Mouse (Mus musculus) liver, embryonic 15.5 days (tissue): ENCODE results near the gene Cobl. TPM values are rescaled to one million over a fixed set of nuclear protein-coding genes. Genes with fewer than 3 reads are reported as not detected.
A peak's percentile ranks its signal among the peaks of the same experiment; 100 is the strongest.

Experiments used
- ATAC-seq: fragments of 200-750 bp; cut with Nextera tagmentation; 2 replicates; pipeline ENCODE4 v1.8.0; 2017; ENCODE audit warnings: moderate number of reproducible peaks, mild to moderate bottlenecking, moderate library complexity; ENCODE audit not compliant: insufficient read depth
- H3K27ac ChIP-seq: fragments of 300-500 bp; sonication (generic); replicated peaks from 2 replicates; pipeline ENCODE4 v1.5.1; 2015; ENCODE audit warnings: mild to moderate bottlenecking, inconsistent platforms
- H3K27me3 ChIP-seq: fragments of 300-500 bp; sonication (generic); 2 replicates; pipeline ENCODE4 v1.6.1; 2015; ENCODE audit warnings: mild to moderate bottlenecking, inconsistent platforms
- H3K36me3 ChIP-seq: fragments of 300-500 bp; sonication (generic); replicated peaks from 2 replicates; pipeline ENCODE4 v1.6.1; 2015; ENCODE audit warnings: moderate library complexity, mild to moderate bottlenecking, inconsistent platforms
- H3K4me1 ChIP-seq: fragments of 300-500 bp; sonication (generic); replicated peaks from 2 replicates; pipeline ENCODE4 v1.6.1; 2015; ENCODE audit warnings: inconsistent platforms
- H3K4me2 ChIP-seq: fragments of 300-500 bp; sonication (generic); 2 replicates; pipeline ENCODE4 v1.6.1; 2015; ENCODE audit warnings: moderate library complexity, mild to moderate bottlenecking, inconsistent platforms
- H3K4me3 ChIP-seq: fragments of 300-500 bp; sonication (generic); replicated peaks from 2 replicates; pipeline ENCODE4 v1.5.1; 2015; ENCODE audit warnings: mild to moderate bottlenecking, inconsistent platforms
- H3K9ac ChIP-seq: fragments of 300-500 bp; sonication (generic); 2 replicates; pipeline ENCODE4 v1.6.1; 2015; ENCODE audit warnings: moderate library complexity, mild to moderate bottlenecking, inconsistent platforms
- H3K9me3 ChIP-seq: fragments of 300-500 bp; sonication (generic); replicated peaks from 2 replicates; pipeline ENCODE4 v1.6.1; 2016; ENCODE audit warnings: inconsistent platforms
- WGBS: fragments of 180-500 bp; shearing (Covaris S2); methylation state at CpG from one replicate; pipeline ENCODE4 v1.1.7; 2015; ENCODE audit warnings: mixed read lengths; ENCODE audit not compliant: insufficient replicate concordance; 5-methylcytosine and 5-hydroxymethylcytosine counted together
- polyA plus RNA-seq: library from polyadenylated mRNA; unstranded; fragments of >200 nt; fragmentation: Nextera tagmentation; extraction: Ambion mirVana; gene quantifications from 2 replicates; pipeline ENCODE4 v1.2.1, GENCODE M21; 2015

Gene Cobl
- polyA plus RNA-seq, 1 experiment from 2014 or later, result 3.2 TPM

DNA sequence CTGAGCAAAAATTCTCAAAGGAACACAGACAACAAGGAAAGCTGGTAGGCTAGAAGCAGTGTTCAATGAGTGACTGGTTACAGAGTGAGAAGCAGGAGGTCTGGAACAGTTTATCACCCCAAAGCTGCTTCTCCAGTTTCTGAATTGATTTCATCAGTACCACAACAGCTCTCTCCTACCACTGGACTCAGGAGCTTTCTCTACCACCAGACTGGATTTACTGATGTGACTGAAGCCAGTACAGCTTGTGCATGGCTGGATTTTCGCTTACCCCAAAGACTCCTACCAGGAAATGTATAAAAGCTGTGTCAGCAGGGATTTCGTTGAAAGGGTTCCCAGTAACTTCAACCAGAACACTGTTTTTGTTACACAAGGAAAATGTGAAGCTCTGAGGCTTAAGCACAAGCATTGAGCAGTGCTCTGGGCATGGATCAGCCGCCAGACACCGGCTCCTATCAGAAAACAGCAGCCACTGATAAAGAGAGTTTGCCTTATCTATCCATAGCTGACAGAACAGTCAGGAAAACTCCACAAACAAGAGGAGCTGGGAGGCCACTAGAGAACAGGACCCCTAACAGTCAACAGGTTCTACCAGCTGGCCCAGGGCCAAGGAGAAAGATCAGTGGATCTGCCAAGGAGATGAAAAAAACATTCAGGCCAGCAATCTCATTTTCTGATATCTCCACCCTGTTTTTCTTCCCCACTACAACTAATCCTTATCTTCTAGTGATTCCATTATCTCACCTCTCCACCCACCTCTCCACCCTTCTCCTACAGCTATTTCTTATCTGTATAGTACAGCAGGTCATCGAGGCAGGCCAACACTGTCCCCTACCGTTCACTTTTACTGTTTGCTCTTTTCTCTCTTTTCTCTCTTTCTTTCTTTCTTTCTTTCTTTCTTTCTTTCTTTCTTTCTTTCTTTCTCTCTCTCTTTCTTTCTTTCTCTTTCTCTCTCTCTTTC is 259.3 kb downstream of the Cobl start:
- 16% methylated on average over 6 of the region's 6 CpGs for WGBS
- peak; percentile 93 for ATAC-seq
- Histone ChIP-seq H3K9ac (no peak overlapping the region), H3K36me3 (no peaks in the 10 kb centered on the region), H3K4me1 (peaks cover 25% of the 10 kb centered on the region), H3K27me3 (no peaks in the 10 kb centered on the region; the same call in 1 of the 2 replicates), H3K27ac (peak overlapping the region; percentile 49), H3K4me3 (no peak overlapping the region), H3K9me3 (no peaks in the 10 kb centered on the region), H3K4me2 (peak overlapping the region; percentile 39)

DNA sequence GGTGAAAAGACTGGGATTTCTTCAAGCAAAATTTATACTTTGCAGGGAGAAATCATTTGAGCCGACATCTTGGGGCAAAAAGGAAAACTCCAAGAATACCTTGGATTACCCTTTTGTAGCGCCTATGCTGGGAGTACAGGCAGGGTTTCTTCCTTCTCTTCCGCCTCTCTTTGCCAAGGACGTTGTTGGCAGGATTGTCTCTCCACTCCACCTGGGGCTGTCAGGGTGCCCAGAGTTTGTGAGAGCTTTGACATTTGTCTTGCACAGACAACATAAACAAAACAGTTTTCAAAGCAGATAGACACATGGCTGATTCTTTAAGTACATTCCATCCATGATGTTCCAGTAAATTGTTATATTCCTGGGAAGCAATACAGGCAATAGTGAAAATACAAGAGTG is 265.3 kb downstream of the Cobl start:
- no peaks in the 10 kb centered on the region for H3K36me3 ChIP-seq
- no peak overlapping the region for H3K9ac ChIP-seq
- ATAC-seq, result no peak
- H3K27me3 ChIP-seq, result no peaks in the 10 kb centered on the region; the same call in none of the 2 replicates
- no peak overlapping the region for H3K4me3 ChIP-seq
- H3K9me3 ChIP-seq, result no peaks in the 10 kb centered on the region
- 62% methylated on average over 4 of the region's 4 CpGs for WGBS
- no peaks in the 10 kb centered on the region for H3K4me1 ChIP-seq
- H3K4me2 ChIP-seq, result no peak overlapping the region
- no peak overlapping the region for H3K27ac ChIP-seq

DNA sequence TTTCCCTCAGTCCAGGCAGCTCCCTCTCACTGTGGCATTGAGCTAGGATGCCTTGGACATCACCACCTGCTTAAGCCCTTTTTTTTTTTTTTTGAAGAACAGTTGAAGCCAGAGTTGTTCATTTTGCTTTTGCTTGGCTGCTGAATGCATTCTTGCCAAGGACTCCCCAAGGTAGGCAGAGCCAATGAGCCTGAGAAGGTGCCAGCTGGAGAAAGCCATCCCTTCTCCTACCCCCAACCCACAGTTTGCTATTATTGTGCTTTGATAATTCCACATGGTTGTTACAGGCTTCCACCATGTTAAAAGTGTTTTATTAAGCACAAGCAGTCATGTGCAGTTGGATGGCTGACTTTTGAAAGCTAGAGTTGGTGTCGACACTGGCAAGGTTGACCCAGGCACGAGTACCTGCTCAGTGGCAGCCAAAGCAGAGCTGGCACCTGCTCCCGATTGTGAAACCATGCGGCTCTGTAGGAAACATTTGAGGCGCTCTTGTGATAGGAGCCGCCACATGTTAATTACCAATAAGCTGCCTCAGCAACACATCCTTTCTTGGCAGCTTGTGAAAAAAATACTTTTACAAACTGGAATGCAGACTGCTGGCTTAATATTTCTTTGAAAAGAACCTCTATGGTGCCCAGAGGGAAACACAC is 265.9 kb downstream of the Cobl start:
- Histone ChIP-seq H3K36me3 (no peaks in the 10 kb centered on the region), H3K4me3 (no peak overlapping the region), H3K27me3 (no peaks in the 10 kb centered on the region; the same call in none of the 2 replicates), H3K4me2 (no peak overlapping the region), H3K9me3 (no peaks in the 10 kb centered on the region), H3K9ac (no peak overlapping the region), H3K27ac (no peak overlapping the region), H3K4me1 (no peaks in the 10 kb centered on the region)
- WGBS, result 62% methylated on average over 6 of the region's 6 CpGs
- ATAC-seq, result no peak

GRCm38 (mm10) chr11:12198017-12198416 is 266.7 kb downstream of the Cobl start:
- Histone ChIP-seq H3K27ac (no peak overlapping the region), H3K4me3 (no peak overlapping the region), H3K36me3 (no peaks in the 10 kb centered on the region), H3K9me3 (no peaks in the 10 kb centered on the region), H3K4me2 (no peak overlapping the region), H3K27me3 (no peaks in the 10 kb centered on the region; the same call in none of the 2 replicates), H3K4me1 (no peaks in the 10 kb centered on the region), H3K9ac (no peak overlapping the region)
- WGBS, result 47% methylated on average over 2 of the region's 2 CpGs
- ATAC-seq, result no peak; the same call in 1 of the 2 replicates

- H3K4me1 ChIP-seq, result no peaks in the 10 kb centered on the region
- H3K36me3 ChIP-seq, result no peaks in the 10 kb centered on the region
- H3K27me3 ChIP-seq, result no peaks in the 10 kb centered on the region; the same call in none of the 2 replicates
- no peak overlapping the region for H3K9ac ChIP-seq
- WGBS, result 47% methylated on average over 4 of the region's 4 CpGs
- no peaks in the 10 kb centered on the region for H3K9me3 ChIP-seq
- no peak overlapping the region for H3K27ac ChIP-seq
- H3K4me2 ChIP-seq, result no peak overlapping the region
- ATAC-seq, result peak; percentile 72
- no peak overlapping the region for H3K4me3 ChIP-seq
These were observed 267.2 kb downstream of the Cobl start for GRCm38 (mm10) chr11:12197542-12197941.

- Histone ChIP-seq H3K36me3 (no peaks in the 10 kb centered on the region), H3K27ac (no peak overlapping the region), H3K4me1 (no peaks in the 10 kb centered on the region), H3K4me3 (no peak overlapping the region), H3K27me3 (no peaks in the 10 kb centered on the region; the same call in 1 of the 2 replicates), H3K9me3 (no peaks in the 10 kb centered on the region), H3K9ac (no peak overlapping the region), H3K4me2 (no peak overlapping the region)
- no peak for ATAC-seq
- WGBS, result 61% methylated on average over 3 of the region's 3 CpGs
These were observed 269.4 kb downstream of the Cobl start for GRCm38 (mm10) chr11:12195390-12195789.

DNA sequence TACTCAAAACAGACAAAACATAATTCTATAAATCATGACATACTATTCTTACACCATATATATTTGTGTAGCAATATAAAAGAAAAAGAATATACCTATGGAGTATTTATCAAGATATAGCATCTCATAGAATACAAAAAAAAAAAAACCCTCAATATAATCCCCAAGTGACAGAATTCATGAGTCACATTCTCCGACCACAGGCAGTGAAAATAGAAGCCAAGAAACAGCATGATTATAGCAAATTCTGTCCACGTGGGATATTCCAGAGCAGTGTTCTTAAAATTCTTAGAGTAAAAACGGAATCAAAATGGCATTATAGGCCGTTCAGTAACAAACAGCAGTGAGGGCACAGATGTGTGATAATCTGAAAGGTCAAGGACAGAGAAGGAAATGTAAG is 271.4 kb downstream of the Cobl start:
- H3K27ac ChIP-seq, result no peak overlapping the region
- H3K4me2 ChIP-seq, result no peak overlapping the region
- ATAC-seq, result no peak
- no peaks in the 10 kb centered on the region for H3K4me1 ChIP-seq
- H3K27me3 ChIP-seq, result no peaks in the 10 kb centered on the region; the same call in 1 of the 2 replicates
- no peaks in the 10 kb centered on the region for H3K36me3 ChIP-seq
- no peaks in the 10 kb centered on the region for H3K9me3 ChIP-seq
- H3K4me3 ChIP-seq, result no peak overlapping the region
- H3K9ac ChIP-seq, result no peak overlapping the region
- 52% methylated on average over 4 of the region's 4 CpGs for WGBS

- H3K9me3 ChIP-seq, result no peaks in the 10 kb centered on the region
- H3K9ac ChIP-seq, result no peak overlapping the region
- WGBS, result 46% methylated on average over 2 of the region's 2 CpGs
- no peaks in the 10 kb centered on the region for H3K36me3 ChIP-seq
- H3K4me3 ChIP-seq, result no peak overlapping the region
- no peak overlapping the region for H3K4me2 ChIP-seq
- no peak for ATAC-seq
- H3K27me3 ChIP-seq, result no peaks in the 10 kb centered on the region
- no peaks in the 10 kb centered on the region for H3K4me1 ChIP-seq
- H3K27ac ChIP-seq, result no peak overlapping the region
These were observed 273.4 kb downstream of the Cobl start for GRCm38 (mm10) chr11:12191386-12191785.

- Histone ChIP-seq H3K9ac (no peak overlapping the region), H3K4me3 (no peak overlapping the region), H3K27ac (no peak overlapping the region), H3K27me3 (no peaks in the 10 kb centered on the region), H3K36me3 (no peaks in the 10 kb centered on the region), H3K9me3 (no peaks in the 10 kb centered on the region), H3K4me1 (no peaks in the 10 kb centered on the region), H3K4me2 (no peak overlapping the region)
- peak; percentile 74 for ATAC-seq
- 24% methylated on average over 1 of the region's 1 CpGs for WGBS
These were observed 274.3 kb downstream of the Cobl start for GRCm38 (mm10) chr11:12190417-12190816.
